Mouse (Mus musculus) layer of hippocampus, adult 9-11 months (tissue): ENCODE measurements around the gene Ulk2.

Experiments
- DNase-seq: peaks from one replicate; pipeline ENCODE4 v3.0.0; 2022

Gene Ulk2

GRCm38 (mm10) chr11:61760518-61760917 lies 94.4 kb downstream of the Ulk2 start:
- DNase-seq = peak; percentile 45

- DNase-seq = no peak
These were observed 97.7 kb downstream of the Ulk2 start for GRCm38 (mm10) chr11:61757151-61757550.

GRCm38 (mm10) chr11:61751612-61752011 lies 103.3 kb downstream of the Ulk2 start:
- DNase-seq = no peak

- DNase-seq = no peak
These were observed 107.7 kb downstream of the Ulk2 start for GRCm38 (mm10) chr11:61747161-61747560.

GRCm38 (mm10) chr11:61745781-61746180 lies 109.1 kb downstream of the Ulk2 start:
- DNase-seq = no peak

- no peak for DNase-seq
These were observed 110.4 kb downstream of the Ulk2 start for GRCm38 (mm10) chr11:61744460-61744859.

- DNase-seq = peak; percentile 41
These were observed 111.1 kb downstream of the Ulk2 start for GRCm38 (mm10) chr11:61743768-61744167.

- DNase-seq = no peak
These were observed 114.4 kb downstream of the Ulk2 start for GRCm38 (mm10) chr11:61740500-61740899.

- DNase-seq = no peak
These were observed 117.6 kb downstream of the Ulk2 start for GRCm38 (mm10) chr11:61737290-61737689.

- no peak for DNase-seq
These were observed 122.2 kb downstream of the Ulk2 start for GRCm38 (mm10) chr11:61732672-61733071.

GRCm38 (mm10) chr11:61728037-61728436 lies 126.8 kb downstream of the Ulk2 start:
- peak; percentile 59 for DNase-seq
